Mouse (Mus musculus): ENCODE results near the gene Dact1.

DNA sequence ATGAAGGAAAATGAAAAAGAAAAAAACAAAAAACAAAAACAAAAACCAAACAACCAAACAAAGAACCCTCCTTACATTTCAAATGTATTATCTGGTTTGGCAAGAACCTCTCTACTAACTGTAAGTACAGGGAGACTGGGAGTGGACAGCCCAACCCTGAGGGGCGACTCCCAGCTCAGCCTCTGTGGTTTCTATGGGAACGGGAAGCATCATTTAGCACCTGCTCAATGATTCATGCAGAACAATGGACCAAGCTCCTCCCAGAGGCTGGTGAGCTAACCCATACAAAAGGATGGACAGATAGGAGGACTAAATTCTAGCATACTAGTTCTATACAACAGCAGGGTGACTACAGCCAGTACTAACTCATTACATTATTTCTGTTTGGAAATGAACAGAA lies 40.4 kb downstream of the Dact1 start:
- TF ChIP-seq CTCF (IDR thresholded peaks at IDR 0.05; ENCODE audit: low read depth) (no peak), EP300 (IDR thresholded peaks at IDR 0.05; ENCODE audit: low read depth) (no peak)

All from liver, embryonic 14.5 days (tissue).